Mouse (Mus musculus) E14TG2a.4 (cell line): Measurements from ENCODE around the gene Glp2r.

ENCODE experiments used
- H3K27me3 ChIP-seq: 2 replicates; pipeline ENCODE4 v1.6.1; 2014; ENCODE audit warnings: low read length, control low read depth; ENCODE audit not compliant: insufficient read depth
- H3K36me3 ChIP-seq: 2 replicates; pipeline ENCODE4 v1.6.1; 2014; ENCODE audit warnings: low read length, control low read depth; ENCODE audit not compliant: insufficient read depth
- H3K4me1 ChIP-seq: replicated peaks from 2 replicates; pipeline ENCODE4 v1.6.1; 2014; ENCODE audit warnings: low read depth, low read length, control low read depth
- H3K4me3 ChIP-seq: replicated peaks from 2 replicates; pipeline ENCODE4 v1.5.1; 2014; ENCODE audit warnings: mild to moderate bottlenecking, low read length
- H3K9me3 ChIP-seq: 2 replicates; pipeline ENCODE4 v1.6.1; 2014; ENCODE audit warnings: low read length, control low read depth
- CTCF ChIP-seq: conservative IDR thresholded peaks from 2 replicates; pipeline ENCODE4 v1.5.1; 2014; ENCODE audit warnings: low read length
- NANOG ChIP-seq: IDR thresholded peaks from 2 replicates; pipeline ENCODE4 v1.6.1; 2014; ENCODE audit warnings: borderline replicate concordance, low read length, mixed read lengths
- POU5F1 ChIP-seq: IDR thresholded peaks from 2 replicates; pipeline ENCODE4 v1.6.1; 2014; ENCODE audit warnings: low read length, borderline replicate concordance

The Glp2r gene

DNA sequence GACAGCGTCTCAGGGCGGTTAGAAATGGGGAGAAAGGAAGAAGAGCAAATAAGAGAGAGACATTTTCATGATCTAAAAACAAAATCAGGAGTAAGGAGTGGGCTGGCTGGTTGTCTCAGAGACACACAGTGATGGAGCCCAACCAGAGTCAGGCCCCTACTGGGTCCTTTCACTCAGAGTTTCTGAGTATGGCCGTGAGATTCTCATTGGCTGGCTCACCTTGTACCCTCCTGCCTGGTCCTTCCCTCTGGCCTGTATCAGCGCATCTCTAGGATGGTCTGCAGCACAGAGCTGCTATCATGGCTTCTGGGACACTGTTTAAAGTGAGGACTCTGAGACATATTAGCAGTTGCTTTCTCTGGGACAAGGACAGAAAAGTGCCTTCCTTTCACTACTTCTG lies 116.4 kb downstream of the Glp2r start:
- Histone ChIP-seq H3K27me3 (peaks cover 14% of the 10 kb centered on the region), H3K9me3 (no peaks in the 10 kb centered on the region), H3K4me3 (no peak overlapping the region), H3K36me3 (no peaks in the 10 kb centered on the region), H3K4me1 (peaks cover 65% of the 10 kb centered on the region)
- no peak for TF ChIP-seq NANOG
- TF ChIP-seq CTCF, result no peak
- TF ChIP-seq POU5F1, result no peak

- no peak for TF ChIP-seq POU5F1
- TF ChIP-seq CTCF, result no peak
- no peak for TF ChIP-seq NANOG
- peaks cover 14% of the 10 kb centered on the region for H3K27me3 ChIP-seq
Measured at GRCm38 (mm10) chr11:67653521-67654090, 117.3 kb downstream of the Glp2r start.

GRCm38 (mm10) chr11:67652893-67653255 lies 118.1 kb downstream of the Glp2r start:
- peaks cover 14% of the 10 kb centered on the region for H3K27me3 ChIP-seq
- no peak overlapping the region; the same call in 1 of the 2 replicates for H3K4me3 ChIP-seq
- no peaks in the 10 kb centered on the region for H3K9me3 ChIP-seq
- TF ChIP-seq POU5F1, result no peak
- no peak for TF ChIP-seq CTCF
- no peaks in the 10 kb centered on the region for H3K36me3 ChIP-seq
- peaks cover 75% of the 10 kb centered on the region for H3K4me1 ChIP-seq

More at GRCm38 (mm10) chr11:67653521-67654090, 117.3 kb downstream of the Glp2r start:
- Histone ChIP-seq H3K4me1 (peaks cover 74% of the 10 kb centered on the region), H3K4me3 (no peak overlapping the region), H3K36me3 (no peaks in the 10 kb centered on the region), H3K9me3 (no peaks in the 10 kb centered on the region)

DNA sequence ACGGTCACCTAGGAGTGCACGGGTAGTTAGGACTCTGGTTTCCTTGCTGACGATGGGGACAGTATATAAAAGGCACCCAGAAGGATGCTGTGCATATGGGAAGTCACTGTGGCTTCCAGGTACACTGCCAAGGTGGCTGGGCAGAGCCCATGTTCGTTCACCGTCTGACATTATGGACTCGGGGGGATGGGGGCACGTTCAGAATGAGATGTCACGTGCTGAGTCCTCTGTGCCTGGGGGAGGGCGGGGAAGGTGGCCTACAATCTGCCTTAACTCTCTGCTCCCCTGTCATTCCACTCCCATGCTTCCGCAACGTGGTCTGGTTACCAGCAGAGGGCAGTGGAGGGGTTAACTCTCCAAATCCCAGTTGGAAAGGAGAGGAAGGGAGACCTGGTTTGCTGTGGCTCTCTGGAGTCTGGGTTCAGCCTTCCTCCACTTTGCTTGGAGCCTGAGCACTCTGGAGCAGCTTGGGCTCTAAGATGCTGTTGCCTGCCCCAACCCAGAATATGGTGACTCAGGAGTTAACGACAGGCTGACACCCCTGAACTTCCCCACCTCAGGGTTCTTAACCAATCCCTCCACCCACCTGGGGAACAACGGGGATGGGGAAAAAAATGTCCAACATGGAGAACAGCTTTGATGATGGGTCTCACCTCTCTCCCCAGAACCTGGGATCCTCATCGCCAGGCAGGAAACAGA lies 118.6 kb downstream of the Glp2r start:
- Histone ChIP-seq H3K27me3 (peaks cover 14% of the 10 kb centered on the region), H3K4me1 (peaks cover 74% of the 10 kb centered on the region), H3K4me3 (no peak overlapping the region; the same call in 1 of the 2 replicates), H3K36me3 (no peaks in the 10 kb centered on the region), H3K9me3 (no peaks in the 10 kb centered on the region)
- no peak for TF ChIP-seq NANOG
- peak; percentile 68 for TF ChIP-seq CTCF

DNA sequence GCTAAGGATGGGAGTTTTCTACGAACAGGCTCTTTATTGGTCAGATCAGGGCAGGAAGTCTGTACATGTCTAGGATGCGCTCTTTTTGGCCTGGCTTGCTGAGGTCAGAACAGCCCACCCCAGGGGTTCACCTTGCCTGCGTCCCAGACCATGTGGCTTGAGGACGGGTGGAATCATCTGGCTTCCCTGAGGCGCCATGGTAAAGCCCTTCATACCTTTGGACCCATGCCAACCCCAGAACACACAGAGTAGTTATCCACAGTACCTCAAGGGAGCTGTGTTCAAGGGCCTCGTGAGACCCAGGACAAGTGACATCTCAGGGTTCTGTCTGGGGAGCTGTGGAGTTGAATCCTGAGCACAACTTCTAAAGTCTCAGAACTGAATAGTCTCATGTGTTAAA lies 119.2 kb downstream of the Glp2r start:
- H3K36me3 ChIP-seq, result no peaks in the 10 kb centered on the region
- no peaks in the 10 kb centered on the region for H3K9me3 ChIP-seq
- H3K4me3 ChIP-seq, result no peak overlapping the region
- no peak for TF ChIP-seq CTCF
- TF ChIP-seq POU5F1, result no peak
- TF ChIP-seq NANOG, result no peak
- peaks cover 14% of the 10 kb centered on the region for H3K27me3 ChIP-seq
- H3K4me1 ChIP-seq, result peaks cover 68% of the 10 kb centered on the region

DNA sequence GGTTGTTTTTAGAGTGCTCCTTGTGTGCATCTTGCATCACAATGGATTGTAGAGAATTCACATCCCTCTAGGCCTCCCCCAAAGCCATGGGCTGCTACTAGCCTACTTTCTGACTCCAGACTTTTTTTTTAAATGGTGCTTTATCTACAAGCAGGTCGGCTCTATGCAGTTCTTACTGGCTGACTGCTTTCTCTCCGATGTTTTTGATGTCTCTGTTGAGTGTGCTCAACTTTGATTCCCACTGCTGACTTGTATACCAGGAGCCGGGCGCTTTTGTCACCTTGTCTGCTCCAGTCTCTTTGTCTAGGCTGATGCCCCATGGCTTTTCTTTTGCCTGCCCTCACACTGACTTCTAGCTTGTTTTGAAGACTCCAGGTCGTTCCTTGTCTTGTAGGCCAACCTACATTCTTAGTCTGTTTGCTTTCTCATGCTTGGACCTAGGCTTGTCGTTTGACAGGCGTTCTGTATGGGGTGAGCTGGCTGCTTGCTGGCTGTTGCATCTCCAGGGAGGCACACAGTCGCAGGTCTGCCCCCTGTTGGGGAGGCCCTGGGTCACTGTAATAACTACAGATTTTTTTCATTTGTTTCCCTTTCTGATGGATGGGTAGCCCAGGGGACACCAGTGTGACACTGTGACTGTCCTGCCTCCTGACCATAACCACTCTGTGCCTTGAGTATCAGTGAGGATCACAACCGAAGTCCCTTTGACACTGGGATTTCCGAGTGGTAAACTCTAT lies 120.8 kb downstream of the Glp2r start:
- no peaks in the 10 kb centered on the region for H3K36me3 ChIP-seq
- H3K4me3 ChIP-seq, result no peak overlapping the region
- peaks cover 14% of the 10 kb centered on the region for H3K27me3 ChIP-seq
- H3K4me1 ChIP-seq, result peaks cover 52% of the 10 kb centered on the region
- H3K9me3 ChIP-seq, result no peaks in the 10 kb centered on the region
- TF ChIP-seq NANOG (no peak), CTCF (0 out of 2 replicates have a peak, but pooled peaks have one; percentile 11)

DNA sequence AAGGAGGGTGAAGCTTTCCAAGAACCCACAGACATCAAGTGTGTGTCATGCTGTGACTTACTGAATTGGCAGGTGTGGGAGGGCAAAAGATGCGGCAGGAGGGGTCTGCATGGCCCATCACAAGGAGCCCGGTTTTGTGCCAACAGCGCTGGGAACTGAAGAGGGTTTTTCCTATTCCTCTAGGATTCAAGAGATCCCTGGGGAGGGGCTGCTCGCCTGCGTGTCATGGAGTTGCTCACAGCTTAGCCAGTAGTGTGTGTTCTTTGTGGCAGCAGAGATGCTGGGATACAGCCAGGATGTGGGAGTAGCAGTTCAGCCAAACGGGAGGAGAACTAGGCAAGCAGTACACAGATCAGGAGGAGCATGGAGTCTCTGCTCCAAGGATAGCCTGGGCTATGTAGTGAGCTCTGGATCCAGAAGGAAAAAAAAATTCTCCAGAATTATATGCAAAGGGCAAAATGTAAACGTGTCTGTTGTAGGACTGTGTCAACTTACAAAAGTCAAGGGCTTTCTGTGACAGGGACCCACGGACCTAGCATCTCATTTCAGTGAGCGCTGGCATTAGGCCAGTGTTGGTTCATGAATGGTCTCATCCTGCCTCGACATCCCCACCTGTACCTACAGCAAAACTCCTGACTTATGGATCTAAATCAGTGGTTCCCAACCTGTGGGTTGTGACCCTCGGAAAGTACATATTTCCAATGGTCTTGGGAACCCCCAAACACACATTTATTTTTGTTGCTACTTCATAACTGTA lies 122.1 kb downstream of the Glp2r start:
- Histone ChIP-seq H3K27me3 (peaks cover 5% of the 10 kb centered on the region; the same call in 1 of the 2 replicates), H3K4me1 (peaks cover 49% of the 10 kb centered on the region), H3K36me3 (no peaks in the 10 kb centered on the region), H3K9me3 (no peaks in the 10 kb centered on the region), H3K4me3 (no peak overlapping the region)
- TF ChIP-seq POU5F1 (no peak), CTCF (no peak), NANOG (no peak)

- Histone ChIP-seq H3K4me1 (peaks cover 43% of the 10 kb centered on the region), H3K4me3 (no peak overlapping the region), H3K36me3 (no peaks in the 10 kb centered on the region), H3K9me3 (no peaks in the 10 kb centered on the region), H3K27me3 (0 out of 2 replicates have a peak, but pooled peaks cover 2% of the 10 kb centered on the region)
- no peak for TF ChIP-seq POU5F1
- peak; percentile 85 for TF ChIP-seq CTCF
- TF ChIP-seq NANOG, result no peak
Measured at GRCm38 (mm10) chr11:67647745-67648144, 123.2 kb downstream of the Glp2r start.
